Mouse (Mus musculus) lung, postnatal 14 days (tissue): Measurements from ENCODE around the gene Slc12a3.

Experiments
- DNase-seq: peaks from one replicate; pipeline ENCODE4 v3.0.0; 2021

The Slc12a3 gene

GRCm38 (mm10) chr8:94412518-94412917, 83.5 kb downstream of the Slc12a3 start:
- no peak for DNase-seq

GRCm38 (mm10) chr8:94413509-94413908, 84.5 kb downstream of the Slc12a3 start:
- DNase-seq: no peak

- no peak for DNase-seq
Measured at GRCm38 (mm10) chr8:94415218-94415617, 86.2 kb downstream of the Slc12a3 start.
